Mouse (Mus musculus): ENCODE measurements around the gene Sntg2.

GRCm38 (mm10) chr12:30344806-30345205, 28.4 kb downstream of the Sntg2 start:
- TF ChIP-seq GATA1 (IDR thresholded peaks at IDR 0.05; ENCODE audit: low read length) (no peak), TAL1 (IDR thresholded peaks at IDR 0.05; ENCODE audit: low read length) (no peak)
